Mouse (Mus musculus) G1E (cell line): ENCODE results near the gene Clec4b2. TPM values are rescaled to one million over a fixed set of nuclear protein-coding genes. Genes with fewer than 3 reads are reported as not detected.
"Not testable (repeated sequence)": the region's sequence is repeated elsewhere in the genome, so short reads cannot be mapped to it uniquely, and the experiment has no call there.

ENCODE experiments used
- ATAC-seq: 2 replicates; pipeline ENCODE4 v1.8.0; 2016; ENCODE audit warnings: mild to moderate bottlenecking; ENCODE audit not compliant: insufficient number of reproducible peaks, poor library complexity, low FRiP score, severe bottlenecking; ENCODE audit errors: extremely low read depth
- DNase-seq: peaks from one replicate; pipeline ENCODE4 v3.0.0; 2012; ENCODE audit warnings: low spot score
- H3K27me3 ChIP-seq: 2 replicates; pipeline ENCODE4 v1.6.1; 2012; ENCODE audit warnings: mild to moderate bottlenecking, low read length, inconsistent platforms; ENCODE audit not compliant: insufficient read depth
- H3K36me3 ChIP-seq: replicated peaks from 2 replicates; pipeline ENCODE3; 2012; ENCODE audit warnings: mild to moderate bottlenecking, inconsistent platforms
- H3K4me1 ChIP-seq: 2 replicates; pipeline ENCODE4 v1.6.1; 2012; ENCODE audit warnings: low read depth, low read length, inconsistent platforms, mixed read lengths; ENCODE audit not compliant: insufficient read depth
- H3K4me3 ChIP-seq: 2 replicates; pipeline ENCODE4 v1.5.1; 2012; ENCODE audit warnings: low read depth, mild to moderate bottlenecking, inconsistent platforms, low read length, moderate library complexity, mixed read lengths
- H3K9me3 ChIP-seq: replicated peaks from 2 replicates; pipeline ENCODE4 v1.6.1; 2012; ENCODE audit warnings: inconsistent platforms
- CTCF ChIP-seq: IDR thresholded peaks from 2 replicates; pipeline ENCODE4 v1.5.1; 2012; ENCODE audit warnings: low read depth, low read length, inconsistent platforms, mixed read lengths
- GATA1 ChIP-seq: IDR thresholded peaks from 2 replicates; pipeline ENCODE4 v1.6.1; 2012; ENCODE audit warnings: borderline replicate concordance, low read length, inconsistent platforms, mixed read lengths
- GATA2 ChIP-seq: IDR thresholded peaks from 2 replicates; pipeline ENCODE4 v1.6.1; 2012; ENCODE audit warnings: low read depth, low read length, inconsistent platforms, borderline replicate concordance
- POLR2AphosphoS5 ChIP-seq: IDR thresholded peaks from 2 replicates; pipeline ENCODE4 v1.6.1; 2012; ENCODE audit warnings: low read depth, low read length, inconsistent platforms; ENCODE audit not compliant: insufficient replicate concordance
- TAL1 ChIP-seq: conservative IDR thresholded peaks from 2 replicates; pipeline ENCODE4 v1.6.1; 2012; ENCODE audit warnings: low read depth, low read length, inconsistent platforms, mixed read lengths
- polyA plus RNA-seq: library from polyadenylated mRNA; stranded (reverse); fragments of >175 nt; gene quantifications from 2 replicates; pipeline ENCODE4 v1.2.3, GENCODE M21; 2012
- total RNA-seq, 2 experiments: library from RNA; stranded (forward) in 1 of 2; stranded (reverse) in 1 of 2; fragments of 200-1000 nt in 1 of 2; fragments of >200 nt in 1 of 2; fragmentation: Nextera tagmentation in 1 of 2; gene quantifications; 2 replicates each; pipeline ENCODE4 v1.2.3; 2014 to 2017

Clec4b2 gene
- total RNA-seq (2014; fragmentation: Nextera tagmentation) = not detected in 2 replicates
- total RNA-seq (2017) = not detected in 2 replicates
- not detected in 2 replicates for polyA plus RNA-seq

DNA sequence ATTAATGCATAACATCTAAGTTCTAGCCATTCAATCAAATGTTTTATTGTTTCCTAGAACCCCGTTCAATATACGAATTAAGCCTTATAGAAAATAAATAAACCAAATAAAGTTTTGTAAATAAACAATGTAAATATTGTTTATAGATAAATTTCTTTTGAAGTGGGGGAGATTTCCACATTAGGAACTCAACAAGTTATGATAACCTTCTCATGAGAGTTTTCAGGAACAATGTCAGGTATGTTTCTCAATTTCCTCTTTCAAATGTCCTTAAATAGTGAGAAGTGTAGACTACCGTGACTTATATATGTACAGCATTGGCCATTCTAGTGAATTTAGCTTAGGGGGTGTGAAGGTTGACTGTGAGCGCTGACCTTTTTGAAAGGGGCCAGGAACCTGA lies at the start of gene Clec4b2:
Gene Clec4b2 (plus strand): TSS at position 301 of the 400 bp plus-strand sequence.
- TF ChIP-seq GATA1 = no peak
- TF ChIP-seq GATA2 = no peak
- TF ChIP-seq CTCF = no peak
- TF ChIP-seq POLR2AphosphoS5 = no peak
- TF ChIP-seq TAL1 = no peak
- ATAC-seq = no peak
- no peak within 1 kb of the TSS for H3K4me3 ChIP-seq
- DNase-seq = no peak
- H3K36me3 ChIP-seq = no peaks in the 10 kb centered on the region
- H3K4me1 ChIP-seq = no peaks in the 10 kb centered on the region
- H3K27me3 ChIP-seq = no peaks in the 10 kb centered on the region; the same call in 1 of the 2 replicates
- H3K9me3 ChIP-seq = no peaks in the 10 kb centered on the region

GRCm38 (mm10) chr6:123123195-123123594 lies 49.5 kb upstream of the Clec4b2 start:
- no peak for TF ChIP-seq GATA2
- TF ChIP-seq POLR2AphosphoS5 = no peak
- TF ChIP-seq GATA1 = no peak
- no peak for TF ChIP-seq CTCF
- TF ChIP-seq TAL1 = no peak
- no peak for DNase-seq
- H3K36me3 ChIP-seq = no peaks in the 10 kb centered on the region
- H3K4me1 ChIP-seq = no peaks in the 10 kb centered on the region
- ATAC-seq = 0 out of 2 replicates have a peak, but pooled peaks have one; percentile 4
- no peaks in the 10 kb centered on the region for H3K9me3 ChIP-seq
- no peaks in the 10 kb centered on the region for H3K27me3 ChIP-seq
- H3K4me3 ChIP-seq = no peak overlapping the region

DNA sequence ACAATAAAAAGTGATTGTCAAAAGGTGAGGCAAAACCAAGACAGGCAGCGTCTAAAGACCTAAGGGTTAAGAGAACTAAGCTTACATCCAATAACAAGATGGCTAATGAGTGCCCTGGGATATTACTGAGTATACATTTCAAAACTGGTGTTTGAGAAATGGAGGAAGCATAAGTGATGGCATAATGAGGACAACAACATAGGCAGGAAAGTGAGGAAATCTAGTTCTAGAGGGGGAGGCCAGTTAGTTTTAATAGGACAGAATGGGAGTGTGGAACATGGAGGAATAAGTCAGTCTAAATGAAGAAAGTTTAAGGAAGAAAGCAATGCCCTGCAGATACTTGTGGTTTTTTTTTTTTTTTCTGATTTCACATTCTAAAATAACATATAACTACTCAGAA lies 45.5 kb upstream of the Clec4b2 start:
- no peaks in the 10 kb centered on the region for H3K27me3 ChIP-seq
- no peaks in the 10 kb centered on the region for H3K4me1 ChIP-seq
- no peak overlapping the region for H3K4me3 ChIP-seq
- ATAC-seq (no peak), DNase-seq (no peak)
- H3K9me3 ChIP-seq = no peaks in the 10 kb centered on the region
- TF ChIP-seq TAL1 (no peak), GATA2 (no peak), GATA1 (no peak), CTCF (no peak), POLR2AphosphoS5 (no peak)
- no peaks in the 10 kb centered on the region for H3K36me3 ChIP-seq

GRCm38 (mm10) chr6:123137766-123138526 lies 34.7 kb upstream of the Clec4b2 start:
- not testable (repeated sequence) for DNase-seq, H3K4me1 ChIP-seq

GRCm38 (mm10) chr6:123170106-123170505 lies 2.6 kb upstream of the Clec4b2 start:
- no peak for DNase-seq
- ATAC-seq = no peak
- Histone ChIP-seq H3K36me3 (no peaks in the 10 kb centered on the region), H3K4me3 (no peak overlapping the region), H3K27me3 (no peaks in the 10 kb centered on the region), H3K9me3 (no peaks in the 10 kb centered on the region), H3K4me1 (no peaks in the 10 kb centered on the region)
- TF ChIP-seq POLR2AphosphoS5 = no peak
- TF ChIP-seq GATA2 = no peak
- TF ChIP-seq GATA1 = no peak
- TF ChIP-seq CTCF = no peak
- no peak for TF ChIP-seq TAL1

More at GRCm38 (mm10) chr6:123137766-123138526, 34.7 kb upstream of the Clec4b2 start:
- H3K9me3 ChIP-seq, ATAC-seq, H3K4me3 ChIP-seq, H3K36me3 ChIP-seq, H3K27me3 ChIP-seq: not testable (repeated sequence)

DNA sequence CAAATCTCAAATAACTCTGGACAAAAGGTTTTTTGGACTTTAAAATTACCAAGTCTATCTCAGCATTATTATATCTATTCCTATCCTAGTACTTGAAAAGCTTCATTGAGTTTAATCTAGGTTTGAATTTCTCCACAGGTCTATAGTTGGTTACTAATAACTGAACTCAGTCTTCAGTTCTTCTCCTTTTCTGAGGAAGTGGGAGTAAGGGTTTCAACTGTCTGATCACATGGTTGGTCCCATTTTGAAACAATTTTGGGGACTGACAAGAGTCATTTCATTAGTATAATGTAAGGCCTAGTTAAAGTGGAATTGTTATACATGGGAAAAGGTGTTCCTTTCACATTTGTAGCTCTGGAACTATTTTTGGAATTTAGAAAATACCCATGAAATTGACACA lies 1.7 kb upstream of the Clec4b2 start:
- no peaks in the 10 kb centered on the region for H3K36me3 ChIP-seq
- DNase-seq (no peak), ATAC-seq (no peak)
- H3K4me1 ChIP-seq = no peaks in the 10 kb centered on the region
- no peaks in the 10 kb centered on the region for H3K9me3 ChIP-seq
- H3K4me3 ChIP-seq = no peak overlapping the region
- TF ChIP-seq GATA1 (no peak), POLR2AphosphoS5 (no peak), CTCF (no peak), TAL1 (no peak), GATA2 (no peak)
- H3K27me3 ChIP-seq = no peaks in the 10 kb centered on the region; the same call in 1 of the 2 replicates

DNA sequence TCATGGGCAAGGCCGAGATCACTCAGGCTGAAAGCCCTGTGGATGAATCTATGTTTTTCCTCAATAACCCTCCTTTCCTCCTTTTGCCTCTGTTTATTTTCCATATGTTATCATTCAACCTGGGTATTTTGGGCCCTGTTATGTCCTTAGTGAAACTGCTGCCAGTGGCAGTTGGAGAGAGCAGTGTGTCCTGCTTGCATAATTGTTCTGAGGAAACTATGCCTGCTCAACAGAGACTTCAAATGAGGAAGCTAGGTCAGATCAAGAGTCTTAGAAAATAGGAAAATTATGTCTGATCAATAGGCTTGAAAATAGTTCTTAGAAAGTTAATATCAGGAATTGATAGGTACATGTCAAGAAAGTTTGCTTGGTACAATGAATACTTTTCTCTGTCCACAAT lies 2.9 kb downstream of the Clec4b2 start:
- no peaks in the 10 kb centered on the region for H3K9me3 ChIP-seq
- no peaks in the 10 kb centered on the region for H3K4me1 ChIP-seq
- no peaks in the 10 kb centered on the region; the same call in 1 of the 2 replicates for H3K27me3 ChIP-seq
- no peak for DNase-seq
- TF ChIP-seq CTCF (no peak), GATA2 (no peak), GATA1 (no peak), TAL1 (no peak), POLR2AphosphoS5 (no peak)
- no peak for ATAC-seq
- no peak overlapping the region for H3K4me3 ChIP-seq
- no peaks in the 10 kb centered on the region for H3K36me3 ChIP-seq

DNA sequence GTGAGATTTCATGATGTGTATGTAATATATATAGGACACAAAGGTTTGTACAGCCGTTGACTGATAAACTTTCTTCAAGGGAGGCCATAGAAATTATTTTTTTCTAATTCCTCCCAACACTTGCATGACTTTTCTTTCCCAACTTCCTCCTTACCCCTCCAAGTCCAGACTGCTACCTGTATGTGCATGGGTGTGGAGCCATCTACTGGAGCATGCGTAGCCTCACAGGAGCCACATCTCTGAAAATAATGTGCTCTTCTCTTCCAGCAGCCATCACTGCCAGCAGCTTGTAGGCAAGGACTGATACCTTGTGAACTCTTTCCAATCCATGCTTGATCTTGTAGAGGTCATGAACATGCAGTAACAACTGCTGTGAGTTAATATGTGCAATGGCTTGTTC lies 12.2 kb downstream of the Clec4b2 start:
- not testable (repeated sequence) for H3K36me3 ChIP-seq, DNase-seq, H3K4me1 ChIP-seq, H3K9me3 ChIP-seq, H3K4me3 ChIP-seq, H3K27me3 ChIP-seq
- 0 out of 2 replicates have a peak, but pooled peaks have one; percentile 28 for ATAC-seq
